Mouse (Mus musculus): Measurements from ENCODE around the gene Mphosph8.

GRCm38 (mm10) chr14:56628336-56628735 is 39.7 kb upstream of the Mphosph8 start:
- TF ChIP-seq CTCF (conservative IDR thresholded peaks at IDR 0.05 in 1 of 2, IDR thresholded peaks at IDR 0.05 in 1 of 2; ENCODE audit: low read depth in 2 of 2, low read length in 2 of 2) (no peak), POLR2A (IDR thresholded peaks at IDR 0.05; ENCODE audit: low read depth, low read length) (no peak), RAD21 (IDR thresholded peaks at IDR 0.05; ENCODE audit: low read depth, low read length) (no peak), NELFE (IDR thresholded peaks at IDR 0.05; ENCODE audit: low read depth, low read length) (no peak), CHD1 (IDR thresholded peaks at IDR 0.05; ENCODE audit: low read depth, low read length) (no peak), MAFK (IDR thresholded peaks at IDR 0.05; ENCODE audit: insufficient replicate concordance, low read length) (no peak), IRF4 (IDR thresholded peaks at IDR 0.05; ENCODE audit: low read depth, low read length) (no peak)
